8 mouse cellular contexts compared by ENCODE assay signal in genomic region chr5:5481662-5482061, GRCm38 (mm10). TPM values are rescaled to one million over a fixed set of nuclear protein-coding genes. Genes with fewer than 3 reads are reported as not detected.
DNase-seq lines count a peak whose midpoint lies in the region.

No protein-coding gene starts in this region.

- peak; percentile 45 to 67 for DNase-seq in cerebellum, postnatal 10 days
- DNase-seq in cerebellum, adult 9-10 months: no peak
- DNase-seq in layer of hippocampus, adult 9-10 months (ENCODE audit: low spot score): peak; percentile 33
- no peak for DNase-seq in layer of hippocampus, postnatal 25 days (ENCODE audit: extremely low spot score in 1 of 2, low spot score in 1 of 2)
- DNase-seq in c-Kit-positive CD71-negative TER-119-negative erythroid progenitor cells, embryonic 14.5 days (ENCODE audit: low read depth): peak; percentile 16
- DNase-seq in lung, postnatal 14 days: peak; percentile 44
- no peak for DNase-seq in spleen, postnatal 4 days (ENCODE audit: low spot score in 2 of 2)
- DNase-seq in urinary bladder, postnatal 10 days (ENCODE audit: low spot score): no peak

RNA-seq across cellular contexts. Expression of gene 1700015F17Rik, which starts 2.7 kb away (rescaled TPM):
- total RNA-seq in layer of hippocampus, postnatal 25 days (2021): not detected

RNA-seq across cellular contexts. Expression of gene Cldn12, which starts 33.1 kb away (rescaled TPM):
- 10 to 100 TPM; 27.3 TPM for total RNA-seq in layer of hippocampus, postnatal 25 days (2021)

Comparison
In these comparisons a context has a peak if more than half of its experiments do, and no peak if none do; other contexts are left out.
1. DNase-seq: peak in cerebellum, postnatal 10 days (2 of 2), layer of hippocampus, adult 9-10 months (single experiment), c-Kit-positive CD71-negative TER-119-negative erythroid progenitor cells, embryonic 14.5 days (single experiment) and lung, postnatal 14 days (single experiment); none in cerebellum, adult 9-10 months (single experiment), layer of hippocampus, postnatal 25 days (0 of 2), spleen, postnatal 4 days (0 of 2) and urinary bladder, postnatal 10 days (single experiment).